24 mouse cellular contexts compared by ENCODE assay signal in genomic region chr19:38082931-38083525, GRCm38 (mm10). TPM values are rescaled to one million over a fixed set of nuclear protein-coding genes. Genes with fewer than 3 reads are reported as not detected.
DNase-seq lines count a peak whose midpoint lies in the region; ATAC-seq and TF ChIP-seq lines count a peak whose summit lies in the region.
"Had no signal": no experiment of that assay in that cellular context is flagged by ENCODE, and none has a peak within 500 bp of the region (broad histone marks: within the 10 kb centered on the region; RNA-seq: fewer than 3 reads in every experiment).

No protein-coding gene starts in this region.

- TF ChIP-seq CTCF in lung, embryonic 14.5 days (IDR thresholded peaks at IDR 0.05; ENCODE audit: low read depth): no peak
- no peak for TF ChIP-seq CTCF in lung, postnatal 0 days (IDR thresholded peaks at IDR 0.05)
- no peak for TF ChIP-seq CTCF in layer of hippocampus, adult 2 months (conservative IDR thresholded peaks at IDR 0.05)

- no peaks in the 10 kb centered on the region for H3K36me3 ChIP-seq in lung, embryonic 14.5 days (ENCODE audit: insufficient read depth)
- no peaks in the 10 kb centered on the region for H3K36me3 ChIP-seq in lung, postnatal 0 days (ENCODE audit: insufficient read depth, low read length)
- no peaks in the 10 kb centered on the region for H3K36me3 ChIP-seq in stomach, embryonic 16.5 days (ENCODE audit: control insufficient read depth, insufficient read depth, low read length)
- H3K36me3 ChIP-seq: embryonic facial prominence, embryonic 10.5 days; heart, embryonic 15.5 days; hindbrain, embryonic 13.5 days had no signal

- no peak overlapping the region for H3K9ac ChIP-seq in lung, embryonic 14.5 days
- H3K9ac ChIP-seq in lung, postnatal 0 days (replicated peaks; ENCODE audit: low read depth): no peak overlapping the region
- H3K9ac ChIP-seq in stomach, embryonic 16.5 days (ENCODE audit: low read length): no peak overlapping the region
- H3K9ac ChIP-seq: forebrain, embryonic 13.5 days; heart, embryonic 15.5 days; hindbrain, embryonic 13.5 days had no signal

- TF ChIP-seq EP300 in lung, postnatal 0 days (IDR thresholded peaks at IDR 0.05): no peak

- ATAC-seq in lung, embryonic 14.5 days (ENCODE audit: insufficient read depth): no peak
- ATAC-seq in lung, postnatal 0 days: no peak
- ATAC-seq in stomach, embryonic 16.5 days (ENCODE audit: insufficient read depth, low FRiP score): peak; percentile 63; the same call in 1 of the 2 replicates
- ATAC-seq: forebrain, embryonic 13.5 days; hindbrain, postnatal 0 days had no signal

- no peak overlapping the region for H3K27ac ChIP-seq in lung, embryonic 14.5 days (ENCODE audit: low read depth)
- H3K27ac ChIP-seq in lung, postnatal 0 days (ENCODE audit: low read length): no peak overlapping the region
- H3K27ac ChIP-seq in stomach, embryonic 16.5 days (ENCODE audit: low read length): peak overlapping the region; percentile 72
- no peak overlapping the region for H3K27ac ChIP-seq in layer of hippocampus, adult 2 months
- H3K27ac ChIP-seq: embryonic facial prominence, embryonic 10.5 days; forebrain, embryonic 13.5 days; heart, embryonic 15.5 days; hindbrain, embryonic 13.5 days; hindbrain, postnatal 0 days had no signal

- WGBS in lung, embryonic 14.5 days: 39% methylated on average over 5 of the region's 5 CpGs
- WGBS in lung, postnatal 0 days: 31% methylated on average over 5 of the region's 5 CpGs
- WGBS in large intestine, adult 2 months: 14% methylated on average over 5 of the region's 5 CpGs
- 22% methylated on average over 5 of the region's 5 CpGs for WGBS in stomach, embryonic 16.5 days

- H3K27me3 ChIP-seq in lung, embryonic 14.5 days (ENCODE audit: insufficient read depth, low read length): no peaks in the 10 kb centered on the region
- H3K27me3 ChIP-seq in lung, postnatal 0 days (replicated peaks; ENCODE audit: insufficient read depth, low read length): no peaks in the 10 kb centered on the region
- no peaks in the 10 kb centered on the region for H3K27me3 ChIP-seq in stomach, embryonic 16.5 days (ENCODE audit: control insufficient read depth, insufficient read depth, low read length)
- H3K27me3 ChIP-seq: forebrain, embryonic 13.5 days; hindbrain, embryonic 13.5 days had no signal

- 0 out of 2 replicates have a peak, but pooled peaks cover 3% of the 10 kb centered on the region for H3K4me1 ChIP-seq in lung, embryonic 14.5 days (ENCODE audit: insufficient read depth)
- no peaks in the 10 kb centered on the region for H3K4me1 ChIP-seq in lung, postnatal 0 days (ENCODE audit: insufficient read depth, low read depth, low read length)
- H3K4me1 ChIP-seq in stomach, embryonic 16.5 days (ENCODE audit: control insufficient read depth, insufficient read depth, low read length): no peaks in the 10 kb centered on the region; the same call in 1 of the 2 replicates
- H3K4me1 ChIP-seq: embryonic facial prominence, embryonic 10.5 days; forebrain, embryonic 13.5 days; hindbrain, embryonic 13.5 days had no signal

- H3K4me3 ChIP-seq in lung, embryonic 14.5 days (ENCODE audit: low read depth, low read length): no peak overlapping the region
- no peak overlapping the region for H3K4me3 ChIP-seq in lung, postnatal 0 days (ENCODE audit: low read depth, low read length)
- H3K4me3 ChIP-seq in stomach, embryonic 16.5 days (replicated peaks; ENCODE audit: low read length): no peak overlapping the region
- H3K4me3 ChIP-seq in layer of hippocampus, adult 2 months: no peak overlapping the region
- H3K4me3 ChIP-seq: embryonic facial prominence, embryonic 10.5 days; forebrain, embryonic 13.5 days; heart, embryonic 15.5 days; hindbrain, embryonic 13.5 days had no signal

- no peak overlapping the region for H3K4me2 ChIP-seq in lung, embryonic 14.5 days
- no peak overlapping the region for H3K4me2 ChIP-seq in lung, postnatal 0 days (replicated peaks; ENCODE audit: low read depth, low read length)
- no peak overlapping the region for H3K4me2 ChIP-seq in stomach, embryonic 16.5 days (ENCODE audit: low read depth, low read length)
- H3K4me2 ChIP-seq: forebrain, embryonic 13.5 days; heart, embryonic 11.5 days; heart, embryonic 15.5 days; hindbrain, embryonic 13.5 days had no signal

- no peaks in the 10 kb centered on the region for H3K9me3 ChIP-seq in lung, embryonic 14.5 days (ENCODE audit: low read depth, low read length)
- no peaks in the 10 kb centered on the region for H3K9me3 ChIP-seq in lung, postnatal 0 days (ENCODE audit: low read length)
- H3K9me3 ChIP-seq in stomach, embryonic 16.5 days (replicated peaks; ENCODE audit: control insufficient read depth, low read length): no peaks in the 10 kb centered on the region
- H3K9me3 ChIP-seq: embryonic facial prominence, embryonic 10.5 days; forebrain, embryonic 13.5 days; heart, embryonic 15.5 days; hindbrain, embryonic 13.5 days had no signal

- peak; percentile 6 for DNase-seq in lung, embryonic 14.5 days
- no peak for DNase-seq in lung, postnatal 0 days (ENCODE audit: low spot score)
- DNase-seq in large intestine, adult 2 months (ENCODE audit: low read depth, low spot score): peak; percentile 68
- no peak for DNase-seq in layer of hippocampus, adult 2 months (ENCODE audit: low spot score in 2 of 2)
- DNase-seq in frontal cortex, adult 2 months (ENCODE audit: extremely low spot score in 1 of 2, low spot score in 1 of 2): no peak
- no peak for DNase-seq in cerebellum, adult 9-11 months
- DNase-seq: adrenal gland, postnatal 14 days; cerebellum, adult 8-10 months; cerebellum, postnatal 36 days; gastrocnemius, postnatal 36 days; heart, postnatal 14 days had no signal

RNA-seq across cellular contexts. Expression of gene Ffar4, which starts 13.8 kb away (rescaled TPM):
- polyA plus RNA-seq in lung, embryonic 14.5 days (2014; fragmentation: Nextera tagmentation; extraction: Ambion mirVana): 3.1 and 3.3 TPM in 2 replicates
- 7.2 and 8.9 TPM in 2 replicates for polyA plus RNA-seq in lung, postnatal 0 days (2015; fragmentation: Nextera tagmentation; extraction: Ambion mirVana)
- polyA plus RNA-seq in large intestine, adult 2 months (2012; rRNA removed): 12.4 and 22.7 TPM in 2 replicates
- polyA plus RNA-seq in stomach, embryonic 16.5 days (2015; fragmentation: Nextera tagmentation; extraction: Ambion mirVana): 5.3 and 6.2 TPM in 2 replicates
- total RNA-seq in layer of hippocampus, adult 2 months (2021): not detected
- polyA plus RNA-seq in frontal cortex, adult 2 months (2012; rRNA removed): 0.06 TPM in 2 replicates
- total RNA-seq: gastrocnemius, postnatal 36 days; hematopoietic stem cell, adult 5-6 weeks; hindbrain, postnatal 0 days; MEL had no signal
- polyA plus RNA-seq: C2C12; embryonic facial prominence, embryonic 10.5 days; forebrain, embryonic 13.5 days; heart, embryonic 11.5 days; hindbrain, embryonic 13.5 days had no signal

RNA-seq across cellular contexts. Expression of gene Cep55, which starts 28.2 kb away (rescaled TPM):
- 44.5 and 47.7 TPM in 2 replicates for polyA plus RNA-seq in lung, embryonic 14.5 days (2014; fragmentation: Nextera tagmentation; extraction: Ambion mirVana)
- 1.9 and 3.2 TPM in 2 replicates for polyA plus RNA-seq in lung, postnatal 0 days (2015; fragmentation: Nextera tagmentation; extraction: Ambion mirVana)
- 5.2 and 6.9 TPM in 2 replicates for polyA plus RNA-seq in large intestine, adult 2 months (2012; rRNA removed)
- polyA plus RNA-seq in stomach, embryonic 16.5 days (2015; fragmentation: Nextera tagmentation; extraction: Ambion mirVana): 23.0 and 25.7 TPM in 2 replicates
- under 1 TPM; 0.64 to 0.74 TPM for total RNA-seq in layer of hippocampus, adult 2 months (2021)
- 0.48 and 0.50 TPM in 2 replicates for polyA plus RNA-seq in frontal cortex, adult 2 months (2012; rRNA removed)
- total RNA-seq: gastrocnemius, adult 8-10 months had no signal

RNA-seq across cellular contexts. Expression of gene Myof, which starts 39.7 kb away (rescaled TPM):
- polyA plus RNA-seq in lung, embryonic 14.5 days (2014; fragmentation: Nextera tagmentation; extraction: Ambion mirVana): 37.9 and 41.0 TPM in 2 replicates
- polyA plus RNA-seq in lung, postnatal 0 days (2015; fragmentation: Nextera tagmentation; extraction: Ambion mirVana): 36.4 and 37.3 TPM in 2 replicates
- 12.8 and 13.6 TPM in 2 replicates for polyA plus RNA-seq in large intestine, adult 2 months (2012; rRNA removed)
- 22.5 and 23.3 TPM in 2 replicates for polyA plus RNA-seq in stomach, embryonic 16.5 days (2015; fragmentation: Nextera tagmentation; extraction: Ambion mirVana)
- total RNA-seq in layer of hippocampus, adult 2 months (2021): 1 to 10 TPM; 4.3 to 5.0 TPM
- polyA plus RNA-seq in frontal cortex, adult 2 months (2012; rRNA removed): 5.0 and 7.1 TPM in 2 replicates

RNA-seq across cellular contexts. Expression of gene Rbp4, which starts 42.1 kb away (rescaled TPM):
- polyA plus RNA-seq in lung, embryonic 14.5 days (2014; fragmentation: Nextera tagmentation; extraction: Ambion mirVana): 11.1 and 12.7 TPM in 2 replicates
- 20.1 and 25.0 TPM in 2 replicates for polyA plus RNA-seq in lung, postnatal 0 days (2015; fragmentation: Nextera tagmentation; extraction: Ambion mirVana)
- polyA plus RNA-seq in large intestine, adult 2 months (2012; rRNA removed): 13.0 and 15.4 TPM in 2 replicates
- 89.1 and 128 TPM in 2 replicates for polyA plus RNA-seq in stomach, embryonic 16.5 days (2015; fragmentation: Nextera tagmentation; extraction: Ambion mirVana)
- total RNA-seq in layer of hippocampus, adult 2 months (2021): 10 to 100 TPM; 11.9 to 13.7 TPM
- polyA plus RNA-seq in frontal cortex, adult 2 months (2012; rRNA removed): 19.5 and 24.3 TPM in 2 replicates
- total RNA-seq: hematopoietic stem cell, adult 5-6 weeks; MEL had no signal

RNA-seq across cellular contexts. Expression of gene Pde6c, which starts 49.6 kb away (rescaled TPM):
- polyA plus RNA-seq in lung, embryonic 14.5 days (2014; fragmentation: Nextera tagmentation; extraction: Ambion mirVana): not detected in 2 replicates
- polyA plus RNA-seq in lung, postnatal 0 days (2015; fragmentation: Nextera tagmentation; extraction: Ambion mirVana): not detected in 2 replicates
- not detected in 2 replicates for polyA plus RNA-seq in large intestine, adult 2 months (2012; rRNA removed)
- 0.39 and 0.43 TPM in 2 replicates for polyA plus RNA-seq in stomach, embryonic 16.5 days (2015; fragmentation: Nextera tagmentation; extraction: Ambion mirVana)
- under 1 TPM in 1 of 2 experiments, not detected in 1; 0.15 TPM for total RNA-seq in layer of hippocampus, adult 2 months (2021)
- 0.16 and 0.17 TPM in 2 replicates for polyA plus RNA-seq in frontal cortex, adult 2 months (2012; rRNA removed)
- total RNA-seq: adrenal gland, adult 18-20 months; gastrocnemius, adult 8-10 months; gastrocnemius, postnatal 36 days; heart, postnatal 14 days; hematopoietic stem cell, adult 5-6 weeks; hindbrain, postnatal 0 days; MEL had no signal
- polyA plus RNA-seq: C2C12; embryonic facial prominence, embryonic 10.5 days; embryonic facial prominence, embryonic 14.5 days; forebrain, embryonic 13.5 days; heart, embryonic 15.5 days had no signal

Comparison
In these comparisons a context has a peak if more than half of its experiments do, and no peak if none do; other contexts are left out.
1. DNase-seq: peak in lung, embryonic 14.5 days (single experiment) and large intestine, adult 2 months (single experiment); none in lung, postnatal 0 days (single experiment), layer of hippocampus, adult 2 months (0 of 2), frontal cortex, adult 2 months (0 of 2) and cerebellum, adult 9-11 months (single experiment).